Mouse (Mus musculus): ENCODE measurements around the gene Gm42688. TPM values are rescaled to one million over a fixed set of nuclear protein-coding genes. Genes with fewer than 3 reads are reported as not detected.

The Gm42688 gene
- total RNA-seq (2021), result 10.6 and 12.1 TPM in 2 replicates
- long read RNA-seq, partial matches to known transcripts, result 17 of 23 reads
- long read RNA-seq, other reads (novel, unspliced or antisense), result 6 of 23 reads

DNA sequence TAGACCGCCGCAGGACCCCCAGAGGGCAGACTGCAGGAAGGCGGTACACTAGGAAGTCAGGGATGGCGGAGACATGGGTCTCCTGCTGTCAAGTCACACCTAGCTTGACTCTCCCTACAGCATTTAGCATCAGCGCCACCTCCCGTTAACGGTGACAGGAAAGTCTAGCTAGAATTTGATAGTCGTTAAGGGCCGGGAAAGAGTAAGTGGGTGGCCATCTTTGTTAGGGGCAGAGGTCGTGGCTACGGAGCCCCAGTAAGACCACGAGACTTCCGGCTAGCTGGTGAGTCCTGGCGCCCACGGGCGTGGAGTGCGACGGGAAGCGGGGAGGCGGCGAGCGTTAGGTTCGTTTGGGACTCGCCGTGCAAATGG is at the start of gene Gm42688, which contains the start of gene Ccdc142:
TSS of gene Gm42688 (plus strand) at position 302 of the 372 bp plus-strand sequence.
TSS of gene Ccdc142 (plus strand) at position 286 of the 372 bp plus-strand sequence.
- DNase-seq, result peak; percentile 84

- DNase-seq, result peak; percentile 46
Measured at GRCm38 (mm10) chr6:83053136-83053960, 48.1 kb upstream of the Gm42688 start.

- peak; percentile 96 for DNase-seq
Measured at GRCm38 (mm10) chr6:83054074-83054851, 47.2 kb upstream of the Gm42688 start, which contains the start of gene Aup1. Gene Aup1, plus strand, starts transcription at chr6:83054521.

GRCm38 (mm10) chr6:83054871-83055431 is 46.5 kb upstream of the Gm42688 start, which contains the start of gene Htra2:
Gene Htra2, minus strand, starts transcription at chr6:83055273.
- peak; percentile 31 for DNase-seq

DNA sequence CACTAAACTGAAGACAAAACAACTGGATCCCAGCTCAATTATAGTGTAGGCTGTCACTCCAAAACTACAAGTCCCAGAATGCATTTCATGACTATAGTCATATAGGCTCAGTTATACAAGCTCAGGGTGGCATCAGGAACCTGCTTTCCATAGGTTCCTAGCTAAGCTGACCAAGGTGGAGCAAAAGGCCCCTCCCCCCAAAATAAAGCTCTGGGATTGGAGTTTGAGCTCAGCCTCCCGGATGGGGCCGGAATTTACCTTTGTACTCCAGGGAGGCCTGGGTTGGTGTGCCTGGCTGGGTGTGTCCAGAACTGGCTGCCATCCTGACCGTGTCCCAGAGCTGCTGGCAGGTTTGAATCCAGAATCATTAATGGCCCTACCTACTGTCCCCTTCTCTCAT is 43.6 kb upstream of the Gm42688 start, which contains the start of gene Dqx1:
TSS of gene Dqx1 (plus strand) at position 55 of the 400 bp plus-strand sequence.
- no peak for DNase-seq

DNA sequence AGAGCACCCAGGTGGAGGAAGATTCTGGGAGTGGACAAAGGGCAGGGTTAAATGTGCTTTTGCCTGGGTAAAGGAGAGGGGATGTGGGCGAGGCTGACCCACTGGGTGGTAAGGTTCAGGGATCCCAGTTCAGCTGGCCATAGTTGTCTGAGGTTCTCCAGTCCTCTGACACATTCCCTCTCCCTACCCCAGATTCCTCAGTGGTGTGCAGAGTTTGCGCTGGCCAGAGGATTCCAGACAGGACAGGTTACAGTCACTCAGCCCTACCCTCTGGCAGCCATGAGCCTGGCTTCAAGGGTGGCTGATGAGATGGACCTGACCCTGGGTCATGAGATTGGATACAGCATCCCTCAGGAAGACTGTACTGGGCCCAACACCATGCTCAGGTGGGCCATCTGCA is 42.7 kb upstream of the Gm42688 start:
- DNase-seq, result no peak

DNA sequence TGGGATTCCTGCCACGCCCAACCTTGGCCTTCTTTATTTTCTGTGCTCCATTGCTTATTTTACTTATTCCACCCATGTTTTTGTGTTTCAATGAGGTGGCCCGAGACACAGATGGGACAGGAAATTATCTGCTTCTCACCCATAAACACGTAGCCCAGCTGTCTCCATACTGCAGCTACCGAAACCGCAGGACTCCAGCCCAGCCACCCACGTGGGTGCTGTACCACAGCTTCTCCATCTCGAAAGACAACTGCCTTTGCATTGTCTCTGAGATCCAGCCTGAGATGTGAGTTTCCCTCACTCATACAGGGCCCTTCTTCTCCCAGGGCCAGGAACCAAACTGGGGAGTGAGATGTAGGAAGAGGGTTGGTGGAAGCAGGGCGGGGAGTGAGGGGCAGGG is 35.4 kb upstream of the Gm42688 start:
- no peak for DNase-seq

DNA sequence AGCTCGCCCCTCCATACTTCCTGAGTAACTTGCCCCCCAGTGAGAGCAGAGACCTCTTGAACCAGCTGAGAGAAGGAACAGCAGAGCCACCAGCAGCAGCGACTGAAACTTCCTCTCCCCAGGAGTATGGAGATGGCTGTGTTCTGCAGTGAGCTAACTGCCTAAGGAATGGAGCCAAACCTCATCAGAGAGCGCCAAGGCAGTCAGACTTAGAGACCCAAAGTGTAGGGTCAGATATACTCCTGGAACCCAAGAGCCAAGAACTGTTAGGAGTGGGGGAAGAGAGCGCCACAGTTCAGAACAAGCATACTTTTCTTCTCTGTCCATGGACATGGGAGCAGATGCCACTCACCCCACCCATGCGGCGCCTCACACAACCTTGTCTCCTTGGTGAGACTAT is 35.0 kb upstream of the Gm42688 start:
- DNase-seq, result no peak

DNA sequence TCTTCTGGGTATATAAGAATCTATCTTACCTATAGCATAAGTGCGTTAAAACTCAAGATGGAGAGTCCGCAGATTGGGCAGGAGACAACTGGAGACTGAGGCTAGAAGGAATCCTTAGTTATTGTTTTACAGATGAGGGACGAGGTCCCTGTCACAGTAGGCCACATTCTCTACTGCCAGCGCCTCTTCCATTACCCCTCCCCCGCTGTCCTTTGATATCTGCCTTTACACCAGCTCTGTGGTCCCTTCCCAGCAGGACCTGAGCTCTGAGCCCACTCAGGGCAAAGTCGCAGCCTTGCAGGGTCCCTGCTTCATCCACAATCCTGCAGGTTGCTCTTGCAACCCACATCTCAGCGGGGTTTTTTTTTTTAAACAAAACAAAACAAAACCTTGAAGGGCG is 33.2 kb upstream of the Gm42688 start:
- no peak for DNase-seq

GRCm38 (mm10) chr6:83068706-83069487 is 32.5 kb upstream of the Gm42688 start:
- no peak for DNase-seq

DNA sequence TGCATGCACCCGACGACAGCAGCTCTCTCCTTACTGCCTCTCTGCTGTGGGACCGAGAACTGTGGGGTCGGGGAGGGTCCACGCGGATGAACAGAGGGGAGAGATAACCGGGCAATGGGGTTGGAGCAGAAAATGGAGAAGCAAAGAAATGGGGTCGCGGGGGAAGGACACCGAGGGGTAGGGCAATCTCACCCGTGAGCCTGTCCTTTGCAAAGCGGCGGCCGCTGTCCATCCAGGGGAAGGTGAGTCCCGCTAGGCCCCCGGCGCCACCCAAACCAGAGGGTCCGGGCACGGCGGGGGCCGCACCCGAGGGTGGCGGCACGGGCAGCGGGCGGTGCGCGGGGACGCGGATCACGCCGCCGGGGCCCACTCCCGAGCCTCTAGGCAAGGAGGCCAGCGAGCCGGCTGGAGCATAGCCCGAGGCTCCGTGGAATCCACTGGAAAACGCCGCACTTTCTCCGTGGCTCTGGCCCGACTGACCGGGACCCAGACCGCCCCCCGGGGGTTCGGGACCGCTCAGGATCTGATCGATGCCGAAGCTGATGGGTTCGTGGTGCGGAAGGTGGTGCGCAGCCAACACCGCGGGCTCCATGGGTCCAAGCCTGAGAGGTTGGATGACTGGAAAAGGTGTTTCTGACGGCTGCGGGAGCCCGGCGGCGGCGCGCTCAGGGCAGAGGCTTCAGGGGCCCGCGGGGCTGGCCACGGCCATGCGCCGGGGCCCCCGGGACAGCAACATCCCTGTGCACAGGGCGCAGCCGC is 31.8 kb upstream of the Gm42688 start:
- DNase-seq, result no peak

DNA sequence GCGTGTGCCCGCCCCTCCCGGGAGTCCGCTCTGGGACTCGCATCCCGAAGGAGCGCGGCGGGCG is 31.3 kb upstream of the Gm42688 start, which contains the start of gene Tlx2:
TSS of gene Tlx2 (minus strand) at position 47 of the 64 bp plus-strand sequence.
- no peak for DNase-seq

DNA sequence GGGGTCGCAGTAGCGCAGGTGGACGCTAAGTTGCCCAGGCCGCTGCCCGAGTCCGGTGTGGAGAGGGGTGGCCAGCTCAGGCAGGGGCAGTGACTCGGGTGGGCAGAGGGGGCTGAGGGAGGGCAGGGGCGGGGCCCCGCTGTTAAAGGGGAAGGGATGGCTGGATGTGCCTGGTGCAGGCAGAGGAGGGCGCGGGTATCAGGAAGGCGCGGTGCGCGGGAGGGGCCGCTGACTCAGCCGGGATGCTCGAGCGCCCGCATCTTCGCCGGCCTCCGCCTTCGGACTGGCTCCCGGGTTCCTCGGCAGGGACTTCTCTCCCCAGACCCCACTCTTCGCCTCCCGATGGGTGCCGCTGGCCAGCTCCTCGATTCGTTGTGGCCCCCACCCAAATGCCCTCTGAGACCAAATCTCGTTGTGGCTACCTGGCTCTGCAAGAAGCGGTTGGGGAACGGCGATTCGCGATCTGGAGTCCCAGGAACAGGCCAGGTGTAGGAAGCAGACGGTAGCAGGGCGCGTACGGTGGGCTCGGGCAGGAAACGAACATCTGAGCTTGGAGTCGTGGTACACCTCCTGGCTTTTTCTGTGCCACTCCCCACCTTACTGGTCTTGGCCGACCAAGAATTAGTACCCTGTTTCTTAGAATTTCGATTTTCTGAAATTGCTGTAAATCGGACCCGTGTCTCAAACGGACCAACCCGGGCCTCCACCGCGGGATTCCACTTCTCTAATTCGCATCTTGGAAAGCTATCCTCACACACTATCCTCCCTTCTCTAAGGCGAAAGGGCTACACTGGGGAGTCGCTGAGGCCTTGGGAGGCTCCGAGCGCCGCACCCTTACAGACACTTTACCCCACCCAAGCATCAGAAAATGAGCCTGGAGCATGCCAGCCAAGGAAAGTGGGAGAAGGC is 30.9 kb upstream of the Gm42688 start:
- DNase-seq, result peak; percentile 51

DNA sequence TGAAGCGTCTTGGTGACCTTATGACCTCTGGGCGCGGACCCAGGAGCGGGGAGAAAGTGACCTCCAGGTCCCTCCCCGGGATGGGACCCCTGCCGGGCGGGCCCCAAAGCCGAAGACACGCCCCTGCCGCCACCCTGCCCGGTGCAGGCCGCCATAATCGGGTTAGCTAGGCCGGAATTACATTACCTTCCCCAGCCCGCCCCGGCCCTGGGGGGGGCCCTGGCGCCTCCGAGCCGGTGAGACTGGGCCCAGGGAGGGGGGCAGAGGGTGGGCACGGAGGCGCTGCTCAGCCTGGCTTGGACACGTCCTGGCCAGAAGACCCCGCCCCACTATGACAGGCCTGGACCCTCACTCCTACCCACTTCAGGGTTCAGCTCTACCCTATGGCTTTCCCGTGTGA is 30.2 kb upstream of the Gm42688 start:
- peak; percentile 33 for DNase-seq

DNA sequence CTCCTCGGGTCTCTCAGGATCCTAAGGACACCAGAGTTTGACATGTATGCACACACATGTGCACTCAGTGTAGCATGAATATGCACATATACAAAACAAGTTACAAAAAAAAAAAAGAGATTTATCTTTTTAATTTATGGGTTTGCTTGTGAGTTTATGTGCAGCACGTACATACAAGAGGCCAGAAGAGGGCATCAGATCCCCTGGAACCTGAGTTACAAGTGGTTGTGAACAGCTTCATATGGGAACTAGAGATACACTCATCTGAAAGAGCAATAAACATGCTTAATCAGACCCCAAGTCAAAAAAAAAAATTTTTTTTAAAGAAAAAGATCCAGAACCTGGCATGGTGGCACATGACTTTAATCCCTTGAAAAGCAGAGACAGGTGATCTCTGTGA is 26.4 kb upstream of the Gm42688 start:
- DNase-seq, result no peak

GRCm38 (mm10) chr6:83077630-83078323 is 23.6 kb upstream of the Gm42688 start, which contains the start of gene Pcgf1:
Gene Pcgf1, plus strand, starts transcription at chr6:83077869.
- DNase-seq, result peak; percentile 46

DNA sequence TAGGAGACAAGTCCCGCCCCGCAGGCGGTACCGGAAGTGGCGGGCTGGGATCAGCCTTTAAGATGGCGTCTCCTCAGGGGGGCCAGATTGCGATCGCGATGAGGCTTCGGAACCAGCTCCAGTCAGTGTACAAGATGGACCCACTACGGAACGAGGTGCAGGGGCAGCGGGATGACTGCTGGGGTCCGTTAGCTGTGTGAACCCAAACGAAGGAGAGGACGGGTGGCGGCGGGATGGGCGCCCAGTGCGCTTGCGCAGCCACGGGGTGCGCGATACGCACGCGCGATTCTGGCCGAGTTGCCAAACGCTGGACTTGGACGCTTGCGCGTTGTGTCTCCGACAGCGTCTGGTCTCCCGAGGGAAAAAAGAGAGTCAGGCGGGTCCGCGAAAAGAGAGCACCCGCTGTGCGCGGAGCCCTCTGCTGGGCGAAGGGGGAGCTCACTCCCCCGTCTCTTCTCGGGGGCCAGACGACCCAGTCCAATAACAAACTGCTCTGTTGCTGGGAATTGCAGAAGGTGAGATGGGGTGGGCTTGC is 23.0 kb upstream of the Gm42688 start:
- peak; percentile 99 for DNase-seq

GRCm38 (mm10) chr6:83080210-83080609 is 21.2 kb upstream of the Gm42688 start:
- DNase-seq, result no peak

DNA sequence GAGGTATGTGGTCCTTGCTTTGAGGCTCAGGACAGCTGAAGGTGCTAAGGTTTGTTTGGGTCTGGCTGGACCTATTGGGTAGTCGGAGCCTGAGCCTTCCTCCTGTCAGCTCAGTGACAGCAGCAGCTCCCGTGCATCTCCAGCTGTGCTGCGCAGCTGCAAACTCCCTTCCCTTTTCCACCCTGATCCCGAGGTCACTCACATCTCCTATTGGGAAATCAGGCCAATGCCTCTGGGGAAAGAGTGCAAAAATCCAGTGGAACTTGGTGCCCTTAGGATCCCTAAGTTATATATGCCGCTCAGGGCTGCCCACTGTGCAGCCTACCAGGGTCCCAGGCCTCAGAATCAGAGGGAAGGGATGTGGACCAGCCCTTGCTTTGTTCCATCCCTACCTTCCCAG is 17.9 kb upstream of the Gm42688 start:
- no peak for DNase-seq

Data from adrenal gland, postnatal 25 days (tissue).